Mouse (Mus musculus) ovary, postnatal 36 days (tissue): ENCODE results near the gene Ssc4d.

ENCODE experiments used
- DNase-seq: peaks from one replicate; pipeline ENCODE4 v3.0.0; 2022; ENCODE audit warnings: low spot score, mixed read lengths

The Ssc4d gene

GRCm38 (mm10) chr5:135975893-135976668, 1.8 kb upstream of the Ssc4d start:
- DNase-seq, result no peak

- DNase-seq, result no peak
These were observed 2.5 kb downstream of the Ssc4d start for GRCm38 (mm10) chr5:135971876-135972275.

- no peak for DNase-seq
These were observed 4.1 kb downstream of the Ssc4d start for GRCm38 (mm10) chr5:135970247-135970646.

- no peak for DNase-seq
These were observed 5.5 kb downstream of the Ssc4d start for GRCm38 (mm10) chr5:135968781-135969180.

- DNase-seq, result no peak
These were observed 7.5 kb downstream of the Ssc4d start for GRCm38 (mm10) chr5:135966866-135967265.

- DNase-seq, result peak; percentile 60
These were observed 8.8 kb downstream of the Ssc4d start for GRCm38 (mm10) chr5:135965501-135965930.

- no peak for DNase-seq
These were observed 11.1 kb downstream of the Ssc4d start for GRCm38 (mm10) chr5:135963280-135963627.

- peak; percentile 98 for DNase-seq
These were observed 11.6 kb downstream of the Ssc4d start for GRCm38 (mm10) chr5:135962492-135963279.

GRCm38 (mm10) chr5:135962125-135962491, 12.2 kb downstream of the Ssc4d start:
- DNase-seq, result no peak

- no peak for DNase-seq
These were observed 13.3 kb downstream of the Ssc4d start for GRCm38 (mm10) chr5:135960909-135961635.

GRCm38 (mm10) chr5:135959911-135960310, 14.4 kb downstream of the Ssc4d start:
- no peak for DNase-seq

- DNase-seq, result no peak
These were observed 16.0 kb downstream of the Ssc4d start for GRCm38 (mm10) chr5:135958367-135958766.

GRCm38 (mm10) chr5:135957207-135957974, 16.9 kb downstream of the Ssc4d start:
- peak; percentile 90 for DNase-seq

GRCm38 (mm10) chr5:135956300-135957206, 17.8 kb downstream of the Ssc4d start:
- DNase-seq, result no peak

GRCm38 (mm10) chr5:135952830-135953229, 21.5 kb downstream of the Ssc4d start:
- DNase-seq, result no peak

- DNase-seq, result no peak
These were observed 22.7 kb downstream of the Ssc4d start for GRCm38 (mm10) chr5:135951660-135952059.

GRCm38 (mm10) chr5:135950710-135951412, 23.5 kb downstream of the Ssc4d start:
- DNase-seq, result no peak

- no peak for DNase-seq
These were observed 27.7 kb downstream of the Ssc4d start for GRCm38 (mm10) chr5:135946621-135947020.

- DNase-seq, result no peak
These were observed 28.4 kb downstream of the Ssc4d start for GRCm38 (mm10) chr5:135945916-135946408.

GRCm38 (mm10) chr5:135942710-135943109, 31.6 kb downstream of the Ssc4d start:
- DNase-seq, result no peak
